Mouse (Mus musculus) right cerebral cortex, adult 18-20 months (tissue): Measurements from ENCODE around the gene Zfp652.

ENCODE experiments used
- DNase-seq: peaks from one replicate; pipeline ENCODE4 v3.0.0; 2022; ENCODE audit warnings: mixed read lengths

The Zfp652 gene

GRCm38 (mm10) chr11:95769208-95769607 lies 56.7 kb downstream of the Zfp652 start:
- DNase-seq, result no peak

GRCm38 (mm10) chr11:95770720-95771364 lies 58.4 kb downstream of the Zfp652 start:
- no peak for DNase-seq

- DNase-seq, result no peak
Observed at GRCm38 (mm10) chr11:95771665-95772064, 59.2 kb downstream of the Zfp652 start.

- DNase-seq, result no peak
Observed at GRCm38 (mm10) chr11:95773264-95773663, 60.8 kb downstream of the Zfp652 start.

GRCm38 (mm10) chr11:95777323-95778297 lies 65.1 kb downstream of the Zfp652 start:
- no peak for DNase-seq

- no peak for DNase-seq
Observed at GRCm38 (mm10) chr11:95778831-95779251, 66.4 kb downstream of the Zfp652 start.

- no peak for DNase-seq
Observed at GRCm38 (mm10) chr11:95779366-95779765, 66.9 kb downstream of the Zfp652 start.

- no peak for DNase-seq
Observed at GRCm38 (mm10) chr11:95780480-95780879, 68.0 kb downstream of the Zfp652 start.

GRCm38 (mm10) chr11:95781557-95781956 lies 69.1 kb downstream of the Zfp652 start:
- no peak for DNase-seq

- DNase-seq, result no peak
Observed at GRCm38 (mm10) chr11:95783457-95783856, 71.0 kb downstream of the Zfp652 start.

GRCm38 (mm10) chr11:95783958-95784357 lies 71.5 kb downstream of the Zfp652 start:
- DNase-seq, result no peak

GRCm38 (mm10) chr11:95785675-95786074 lies 73.2 kb downstream of the Zfp652 start:
- DNase-seq, result no peak

- DNase-seq, result no peak
Observed at GRCm38 (mm10) chr11:95786511-95786910, 74.0 kb downstream of the Zfp652 start.

- DNase-seq, result no peak
Observed at GRCm38 (mm10) chr11:95789451-95789891, 77.0 kb downstream of the Zfp652 start.

GRCm38 (mm10) chr11:95791787-95792186 lies 79.3 kb downstream of the Zfp652 start:
- peak; percentile 73 for DNase-seq

GRCm38 (mm10) chr11:95792950-95793509 lies 80.6 kb downstream of the Zfp652 start:
- DNase-seq, result no peak

- DNase-seq, result no peak
Observed at GRCm38 (mm10) chr11:95794201-95794600, 81.7 kb downstream of the Zfp652 start.

GRCm38 (mm10) chr11:95795582-95795981 lies 83.1 kb downstream of the Zfp652 start:
- no peak for DNase-seq

- DNase-seq, result no peak
Observed at GRCm38 (mm10) chr11:95805010-95805409, 92.5 kb downstream of the Zfp652 start.

- no peak for DNase-seq
Observed at GRCm38 (mm10) chr11:95805527-95805926, 93.1 kb downstream of the Zfp652 start.

- no peak for DNase-seq
Observed at GRCm38 (mm10) chr11:95807884-95808283, 95.4 kb downstream of the Zfp652 start.

GRCm38 (mm10) chr11:95808448-95809011 lies 96.1 kb downstream of the Zfp652 start:
- no peak for DNase-seq

- no peak for DNase-seq
Observed at GRCm38 (mm10) chr11:95809603-95810002, 97.1 kb downstream of the Zfp652 start.
